Mouse (Mus musculus) neural tube, embryonic 10.5 days (tissue): ENCODE measurements at regions not wholly inside any gene's neighbourhood (a gene's known extent, or its start where the extent isn't known, plus 50 kb on each side); places are given as distances from the start of the nearest gene placed in this dataset.
A peak's percentile ranks its signal among the peaks of the same experiment; 100 is the strongest.

ENCODE experiments used
- DNase-seq: peaks from one replicate; pipeline ENCODE4 v3.0.0-alpha.2; 2017; ENCODE audit warnings: low spot score; ENCODE audit errors: extremely low spot score

DNA sequence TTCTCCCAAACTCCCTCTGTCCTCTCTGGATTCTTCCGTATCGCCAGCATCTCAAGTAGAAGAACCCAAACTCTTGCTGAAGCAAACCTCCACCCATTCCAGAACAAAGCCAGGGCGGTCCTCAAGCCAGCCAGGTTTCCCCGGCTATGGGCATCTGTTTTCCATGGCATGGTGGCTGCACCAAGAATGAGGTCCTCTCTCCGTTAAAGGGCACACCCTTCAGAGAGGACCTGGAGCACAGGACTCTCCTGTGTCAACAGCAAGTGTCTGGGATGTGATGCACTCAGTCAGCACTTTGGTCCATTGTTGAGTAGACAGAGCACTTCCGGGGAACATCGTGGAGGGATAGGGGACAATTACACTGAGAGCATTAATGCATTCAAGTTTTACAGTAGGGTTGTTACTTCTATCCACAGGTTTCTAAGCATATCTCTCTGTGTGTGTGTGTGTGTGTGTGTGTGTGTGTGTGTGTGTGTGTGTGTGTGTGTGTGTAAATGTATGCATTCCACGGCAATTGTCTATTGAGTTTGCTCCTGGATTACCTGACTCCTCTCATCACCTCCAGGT, 56.6 kb upstream of the Cpsf6 start:
- DNase-seq, result no peak

DNA sequence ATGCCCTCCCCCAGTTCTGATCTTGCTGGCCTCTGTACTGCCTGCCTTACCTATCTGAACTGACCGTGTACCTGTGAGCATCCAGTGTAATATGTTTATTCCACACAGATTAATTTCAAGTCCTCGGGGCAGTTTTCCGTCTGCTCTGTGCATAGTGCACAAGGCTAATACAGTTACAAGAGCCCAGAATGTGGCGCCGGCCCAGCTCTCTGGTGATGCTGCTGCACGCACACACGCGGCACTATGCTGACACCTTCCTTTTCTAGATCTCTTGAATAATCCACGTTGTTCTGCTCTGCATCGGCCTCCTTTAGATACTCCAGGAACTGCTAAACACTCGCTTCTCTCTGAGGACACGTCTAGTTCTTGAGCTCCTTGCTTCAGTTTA, 55.9 kb upstream of the Cpsf6 start:
- DNase-seq, result no peak

- peak; percentile 89 for DNase-seq
Observed at GRCm38 (mm10) chr10:117434871-117435733, 55.3 kb upstream of the Cpsf6 start.

- DNase-seq, result no peak
Observed at GRCm38 (mm10) chr10:117434293-117434842, 54.6 kb upstream of the Cpsf6 start.

- DNase-seq, result no peak
Observed at GRCm38 (mm10) chr10:117433547-117434292, 53.9 kb upstream of the Cpsf6 start.

- no peak for DNase-seq
Observed at GRCm38 (mm10) chr10:117432871-117433546, 53.2 kb upstream of the Cpsf6 start.

DNA sequence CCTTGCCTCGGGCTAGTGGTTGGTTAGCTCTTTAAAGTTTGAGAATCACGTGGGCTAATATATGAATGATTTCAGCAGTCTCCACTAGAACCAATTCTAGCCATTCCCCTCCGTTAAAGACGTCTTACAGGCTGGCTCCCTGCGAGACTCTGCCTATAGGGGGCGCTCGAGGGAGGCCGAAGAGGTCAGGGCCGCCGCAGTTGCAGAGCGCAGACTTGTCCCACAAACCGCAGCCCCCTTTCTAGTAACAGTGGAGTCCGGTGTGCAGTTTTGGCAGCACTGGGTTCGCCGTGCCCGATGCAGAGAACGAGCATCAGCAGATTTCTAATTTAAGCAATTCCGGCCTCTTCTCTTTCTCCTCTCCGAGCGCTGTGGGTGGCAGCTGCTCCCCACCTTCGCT, 52.6 kb upstream of the Cpsf6 start:
- DNase-seq, result peak; percentile 85

GRCm38 (mm10) chr10:117431850-117432249, 52.0 kb upstream of the Cpsf6 start:
- DNase-seq, result no peak

- DNase-seq, result no peak
Observed at GRCm38 (mm10) chr10:117431086-117431619, 51.3 kb upstream of the Cpsf6 start.

GRCm38 (mm10) chr10:117430224-117430884, 50.5 kb upstream of the Cpsf6 start:
- DNase-seq, result no peak

DNA sequence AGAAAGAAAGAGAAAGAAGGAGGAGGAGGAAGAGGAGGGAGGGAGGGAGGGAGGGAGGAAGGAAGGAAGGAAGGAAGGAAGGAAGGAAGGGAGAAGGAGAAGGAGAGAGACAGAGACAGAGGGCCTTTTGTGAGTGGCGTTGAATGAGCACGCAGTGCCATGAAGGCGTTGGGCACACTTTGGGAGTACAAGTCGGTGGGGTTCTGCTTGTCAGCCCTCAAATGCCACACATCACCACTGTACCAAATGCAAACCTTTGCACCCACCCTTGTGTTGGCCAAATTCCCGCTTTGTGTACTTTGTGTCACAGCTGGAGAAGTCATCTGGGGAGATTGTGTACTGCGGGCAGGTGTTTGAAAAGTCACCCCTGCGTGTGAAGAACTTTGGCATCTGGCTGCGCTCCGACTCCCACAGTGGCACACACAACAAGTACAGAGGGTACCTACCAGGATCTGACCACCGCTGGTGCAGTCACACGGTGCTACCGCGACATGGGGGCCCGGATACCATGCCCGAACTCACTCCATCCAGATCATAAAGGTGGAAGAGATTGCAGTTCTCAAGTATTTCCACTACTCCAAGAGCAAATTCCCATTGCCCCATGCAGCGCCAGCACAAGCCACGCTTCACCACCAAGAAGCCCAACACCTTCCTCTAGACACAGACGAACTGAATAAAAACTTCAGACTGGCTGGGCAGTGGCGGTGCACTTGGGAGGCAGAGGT, 49.8 kb upstream of the Cpsf6 start:
- DNase-seq, result no peak
